Mouse (Mus musculus): Measurements from ENCODE around the gene 1810013L24Rik. TPM values are rescaled to one million over a fixed set of nuclear protein-coding genes. Genes with fewer than 3 reads are reported as not detected.
"Not testable (repeated sequence)": the region's sequence is repeated elsewhere in the genome, so short reads cannot be mapped to it uniquely, and the experiment has no call there.

The 1810013L24Rik gene
- polyA plus RNA-seq, 1 experiment from 2014 or later: 30.6 TPM

- Histone ChIP-seq H3K4me2 (no peak overlapping the region), H3K36me3 (no peaks in the 10 kb centered on the region), H3K4me1 (replicated peaks) (peaks cover 6% of the 10 kb centered on the region; the same call in 1 of the 2 replicates), H3K4me3 (no peak overlapping the region), H3K27ac (no peak overlapping the region), H3K9me3 (no peaks in the 10 kb centered on the region), H3K27me3 (no peaks in the 10 kb centered on the region), H3K9ac (no peak overlapping the region)
- WGBS: 84% methylated on average over 6 of the region's 6 CpGs
- ATAC-seq (ENCODE audit: low FRiP score): no peak
These were observed 41.5 kb downstream of the 1810013L24Rik start for GRCm38 (mm10) chr16:8871376-8871775.

GRCm38 (mm10) chr16:8872019-8872418 is 42.1 kb downstream of the 1810013L24Rik start:
- WGBS: 34% methylated on average over 5 of the region's 5 CpGs
- no peak overlapping the region for H3K4me2 ChIP-seq
- H3K27ac ChIP-seq: no peak overlapping the region
- H3K27me3 ChIP-seq: no peaks in the 10 kb centered on the region
- no peak for ATAC-seq (ENCODE audit: low FRiP score)
- no peak overlapping the region for H3K9ac ChIP-seq
- H3K36me3 ChIP-seq: no peaks in the 10 kb centered on the region
- H3K4me3 ChIP-seq: no peak overlapping the region
- no peaks in the 10 kb centered on the region for H3K9me3 ChIP-seq
- H3K4me1 ChIP-seq (replicated peaks): peaks cover 6% of the 10 kb centered on the region; the same call in 1 of the 2 replicates

- H3K4me2 ChIP-seq: no peak overlapping the region
- no peaks in the 10 kb centered on the region for H3K27me3 ChIP-seq
- no peaks in the 10 kb centered on the region for H3K9me3 ChIP-seq
- 0 out of 2 replicates have a peak overlapping the region, but pooled peaks have one; percentile 18 for H3K27ac ChIP-seq
- H3K4me1 ChIP-seq (replicated peaks): peaks cover 6% of the 10 kb centered on the region; the same call in 1 of the 2 replicates
- no peaks in the 10 kb centered on the region for H3K36me3 ChIP-seq
- no peak for ATAC-seq (ENCODE audit: low FRiP score)
- 67% methylated on average over 3 of the region's 3 CpGs for whole genome bisulfite sequencing
- no peak overlapping the region for H3K4me3 ChIP-seq
- no peak overlapping the region for H3K9ac ChIP-seq
These were observed 42.6 kb downstream of the 1810013L24Rik start for GRCm38 (mm10) chr16:8872486-8872885.

- H3K36me3 ChIP-seq: no peaks in the 10 kb centered on the region
- H3K27ac ChIP-seq: no peak overlapping the region
- H3K4me3 ChIP-seq: no peak overlapping the region
- H3K4me1 ChIP-seq (replicated peaks): peaks cover 7% of the 10 kb centered on the region; the same call in 1 of the 2 replicates
- H3K4me2 ChIP-seq: no peak overlapping the region
- no peak overlapping the region for H3K9ac ChIP-seq
- no peaks in the 10 kb centered on the region for H3K9me3 ChIP-seq
- ATAC-seq (ENCODE audit: low FRiP score): no peak
- 8% methylated on average over 5 of the region's 5 CpGs for WGBS
- H3K27me3 ChIP-seq: no peaks in the 10 kb centered on the region
These were observed 50.2 kb downstream of the 1810013L24Rik start for GRCm38 (mm10) chr16:8880076-8880475.

GRCm38 (mm10) chr16:8883674-8884241 is 53.9 kb downstream of the 1810013L24Rik start:
- H3K9ac ChIP-seq: no peak overlapping the region
- H3K4me2 ChIP-seq: no peak overlapping the region
- H3K36me3 ChIP-seq: no peaks in the 10 kb centered on the region
- no peak overlapping the region for H3K27ac ChIP-seq
- no peaks in the 10 kb centered on the region for H3K27me3 ChIP-seq
- ATAC-seq (ENCODE audit: low FRiP score): no peak
- peaks cover 7% of the 10 kb centered on the region; the same call in 1 of the 2 replicates for H3K4me1 ChIP-seq (replicated peaks)
- 38% methylated on average over 11 of the region's 11 CpGs for WGBS
- H3K4me3 ChIP-seq: no peak overlapping the region
- H3K9me3 ChIP-seq: no peaks in the 10 kb centered on the region

GRCm38 (mm10) chr16:8894214-8894613 is 64.3 kb downstream of the 1810013L24Rik start:
- not testable (repeated sequence) for H3K4me2 ChIP-seq; H3K9ac ChIP-seq; H3K27ac ChIP-seq; H3K27me3 ChIP-seq; ATAC-seq (ENCODE audit: low FRiP score); H3K9me3 ChIP-seq; H3K4me3 ChIP-seq; H3K4me1 ChIP-seq (replicated peaks); H3K36me3 ChIP-seq
- WGBS: 41% methylated on average over 4 of the region's 4 CpGs

- H3K27ac ChIP-seq: no peak overlapping the region
- H3K4me2 ChIP-seq: no peak overlapping the region
- ATAC-seq (ENCODE audit: low FRiP score): no peak
- no peak overlapping the region for H3K9ac ChIP-seq
- WGBS: 96% methylated on average over 4 of the region's 4 CpGs
- H3K9me3 ChIP-seq: no peaks in the 10 kb centered on the region
- H3K4me1 ChIP-seq (replicated peaks): no peaks in the 10 kb centered on the region
- no peaks in the 10 kb centered on the region for H3K27me3 ChIP-seq
- H3K36me3 ChIP-seq: no peaks in the 10 kb centered on the region
- no peak overlapping the region for H3K4me3 ChIP-seq
These were observed 65.4 kb downstream of the 1810013L24Rik start for GRCm38 (mm10) chr16:8895301-8895700.

GRCm38 (mm10) chr16:8906115-8906514 is 76.2 kb downstream of the 1810013L24Rik start:
- H3K4me2 ChIP-seq; H3K9ac ChIP-seq; H3K36me3 ChIP-seq; H3K27ac ChIP-seq; H3K9me3 ChIP-seq; H3K4me1 ChIP-seq (replicated peaks); ATAC-seq (ENCODE audit: low FRiP score); H3K27me3 ChIP-seq; H3K4me3 ChIP-seq: not testable (repeated sequence)
- 12% methylated on average over 2 of the region's 2 CpGs for WGBS

Other genes with a start within 250 kb of the 1810013L24Rik start
- gene Pmm2, start 192.4 kb upstream of the 1810013L24Rik start, polyA plus RNA-seq (2015; fragmentation: Nextera tagmentation; extraction: Ambion mirVana): 48.3 and 49.3 TPM in 2 replicates
- 22.0 and 22.2 TPM in 2 replicates for gene Tmem186, start 192.4 kb upstream of the 1810013L24Rik start, polyA plus RNA-seq (2015; fragmentation: Nextera tagmentation; extraction: Ambion mirVana)
- gene Carhsp1, start 157.9 kb upstream of the 1810013L24Rik start, polyA plus RNA-seq (2015; fragmentation: Nextera tagmentation; extraction: Ambion mirVana): 242 and 243 TPM in 2 replicates
- gene Gm5767, start 149.3 kb upstream of the 1810013L24Rik start, polyA plus RNA-seq (2015; fragmentation: Nextera tagmentation; extraction: Ambion mirVana): not detected in 2 replicates
- 27.8 and 34.1 TPM in 2 replicates for gene Usp7, start 37.8 kb upstream of the 1810013L24Rik start, polyA plus RNA-seq (2015; fragmentation: Nextera tagmentation; extraction: Ambion mirVana)